Mouse (Mus musculus): Measurements from ENCODE around the gene Ttc4. TPM values are rescaled to one million over a fixed set of nuclear protein-coding genes. Genes with fewer than 3 reads are reported as not detected.

The Ttc4 gene
- polyA plus RNA-seq, 1 experiment from 2014 or later = 121 TPM

- 42% methylated on average over 7 of the region's 7 CpGs for WGBS
- Histone ChIP-seq H3K27ac (replicated peaks; ENCODE audit: low read depth, low read length) (no peak overlapping the region), H3K27me3 (ENCODE audit: control insufficient read depth, insufficient read depth, low read length) (peaks cover 5% of the 10 kb centered on the region; the same call in 1 of the 2 replicates), H3K4me1 (ENCODE audit: control insufficient read depth, insufficient read depth, low read length) (peaks cover 6% of the 10 kb centered on the region; the same call in 1 of the 2 replicates), H3K36me3 (ENCODE audit: control insufficient read depth, insufficient read depth, low read length) (no peaks in the 10 kb centered on the region), H3K4me3 (replicated peaks; ENCODE audit: low read depth, low read length) (no peak overlapping the region), H3K9ac (replicated peaks; ENCODE audit: low read length) (no peak overlapping the region), H3K9me3 (ENCODE audit: control insufficient read depth, low read length) (no peaks in the 10 kb centered on the region), H3K4me2 (ENCODE audit: low read length) (no peak overlapping the region)
- ATAC-seq (ENCODE audit: low FRiP score, low TSS enrichment) (peak; percentile 69; the same call in 1 of the 2 replicates), DNase-seq (peak; percentile 90)
Observed at GRCm38 (mm10) chr4:106614180-106614797, 64.5 kb downstream of the Ttc4 start.

- H3K4me2 ChIP-seq (ENCODE audit: low read length) = no peak overlapping the region
- H3K27ac ChIP-seq (replicated peaks; ENCODE audit: low read depth, low read length) = no peak overlapping the region
- no peak overlapping the region for H3K9ac ChIP-seq (replicated peaks; ENCODE audit: low read length)
- H3K36me3 ChIP-seq (ENCODE audit: control insufficient read depth, insufficient read depth, low read length) = no peaks in the 10 kb centered on the region
- ATAC-seq (ENCODE audit: low FRiP score, low TSS enrichment) (no peak), DNase-seq (no peak)
- 80% methylated on average over 3 of the region's 3 CpGs for WGBS
- H3K9me3 ChIP-seq (ENCODE audit: control insufficient read depth, low read length) = no peaks in the 10 kb centered on the region
- no peak overlapping the region for H3K4me3 ChIP-seq (replicated peaks; ENCODE audit: low read depth, low read length)
- H3K27me3 ChIP-seq (ENCODE audit: control insufficient read depth, insufficient read depth, low read length) = peaks cover 5% of the 10 kb centered on the region; the same call in 1 of the 2 replicates
- H3K4me1 ChIP-seq (ENCODE audit: control insufficient read depth, insufficient read depth, low read length) = peaks cover 6% of the 10 kb centered on the region; the same call in 1 of the 2 replicates
Observed at GRCm38 (mm10) chr4:106613560-106613959, 65.2 kb downstream of the Ttc4 start.

- H3K4me3 ChIP-seq (replicated peaks; ENCODE audit: low read depth, low read length) = no peak overlapping the region
- no peak overlapping the region for H3K4me2 ChIP-seq (ENCODE audit: low read length)
- 77% methylated on average over 8 of the region's 8 CpGs for WGBS
Observed at GRCm38 (mm10) chr4:106613105-106613504, 65.6 kb downstream of the Ttc4 start.

More at GRCm38 (mm10) chr4:106613105-106613504, 65.6 kb downstream of the Ttc4 start:
- Histone ChIP-seq H3K4me1 (ENCODE audit: control insufficient read depth, insufficient read depth, low read length) (peaks cover 6% of the 10 kb centered on the region; the same call in 1 of the 2 replicates), H3K27ac (replicated peaks; ENCODE audit: low read depth, low read length) (no peak overlapping the region), H3K9me3 (ENCODE audit: control insufficient read depth, low read length) (no peaks in the 10 kb centered on the region), H3K9ac (replicated peaks; ENCODE audit: low read length) (no peak overlapping the region), H3K36me3 (ENCODE audit: control insufficient read depth, insufficient read depth, low read length) (no peaks in the 10 kb centered on the region), H3K27me3 (ENCODE audit: control insufficient read depth, insufficient read depth, low read length) (peaks cover 5% of the 10 kb centered on the region; the same call in 1 of the 2 replicates)
- ATAC-seq (ENCODE audit: low FRiP score, low TSS enrichment) (no peak), DNase-seq (no peak)

Other genes with a start within 250 kb of the Ttc4 start
- gene Pcsk9, start 214.6 kb downstream of the Ttc4 start, polyA plus RNA-seq (2014; fragmentation: Nextera tagmentation; extraction: Ambion mirVana) = 4.1 and 4.4 TPM in 2 replicates
- not detected in 2 replicates for gene Bsnd, start 186.7 kb downstream of the Ttc4 start, polyA plus RNA-seq (2014; fragmentation: Nextera tagmentation; extraction: Ambion mirVana)
- gene Dhcr24, start 117.9 kb downstream of the Ttc4 start, polyA plus RNA-seq (2014; fragmentation: Nextera tagmentation; extraction: Ambion mirVana) = 18.2 and 20.9 TPM in 2 replicates
- not detected in 2 replicates for gene Lexm, start 61.7 kb downstream of the Ttc4 start, polyA plus RNA-seq (2014; fragmentation: Nextera tagmentation; extraction: Ambion mirVana)
- gene Ttc22, start 56.5 kb downstream of the Ttc4 start, polyA plus RNA-seq (2014; fragmentation: Nextera tagmentation; extraction: Ambion mirVana) = 3.3 and 3.5 TPM in 2 replicates
- 7.8 and 8.8 TPM in 2 replicates for gene Pars2, start 27.9 kb downstream of the Ttc4 start, polyA plus RNA-seq (2014; fragmentation: Nextera tagmentation; extraction: Ambion mirVana)
- 0.26 and 0.43 TPM in 2 replicates for gene Mroh7, start 52.0 kb upstream of the Ttc4 start, polyA plus RNA-seq (2014; fragmentation: Nextera tagmentation; extraction: Ambion mirVana)
- gene Fam151a, start 54.9 kb upstream of the Ttc4 start, polyA plus RNA-seq (2014; fragmentation: Nextera tagmentation; extraction: Ambion mirVana) = not detected in 2 replicates
- gene Acot11, start 126.1 kb upstream of the Ttc4 start, polyA plus RNA-seq (2014; fragmentation: Nextera tagmentation; extraction: Ambion mirVana) = 0.78 and 1.3 TPM in 2 replicates
- gene Ssbp3, start 231.8 kb upstream of the Ttc4 start, polyA plus RNA-seq (2014; fragmentation: Nextera tagmentation; extraction: Ambion mirVana) = 147 and 187 TPM in 2 replicates